Mouse (Mus musculus) thymus, adult 2 months (tissue): ENCODE measurements around the gene Degs1.

Experiments used
- CTCF ChIP-seq: fragments of 200-500 bp; IDR thresholded peaks from 2 replicates; pipeline ENCODE4 v1.5.1; 2012; ENCODE audit warnings: mild to moderate bottlenecking, control low read depth, low read length, moderate library complexity, borderline replicate concordance; ENCODE audit not compliant: control insufficient read depth, poor library complexity, insufficient read depth; ENCODE audit errors: extremely low read depth
- POLR2A ChIP-seq: fragments of 200-500 bp; IDR thresholded peaks from 2 replicates; pipeline ENCODE4 v1.6.1; 2012; ENCODE audit warnings: mild to moderate bottlenecking, low read length, control low read depth, moderate library complexity; ENCODE audit not compliant: control insufficient read depth, poor library complexity, insufficient read depth; ENCODE audit errors: extremely low read depth

DNA sequence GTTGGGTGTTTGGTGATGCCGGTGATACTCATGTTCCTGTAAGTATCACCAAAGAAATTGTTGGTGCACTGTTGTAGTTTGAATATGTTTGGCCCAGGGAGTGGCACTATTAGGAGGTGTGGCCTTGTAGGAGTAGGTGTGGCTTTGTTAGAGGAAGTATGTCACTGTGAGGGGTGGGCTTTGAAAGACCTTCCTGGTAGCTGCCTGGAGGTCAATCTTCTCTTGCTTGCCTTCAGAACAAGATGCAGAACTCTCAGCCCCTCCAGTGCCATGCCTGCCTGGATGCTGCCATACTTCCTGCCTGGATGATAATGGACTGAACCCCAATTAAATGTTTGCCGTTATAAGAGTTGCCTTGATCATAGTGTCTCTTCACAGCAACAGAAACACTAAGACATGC is 2.2 kb upstream of the Degs1 start:
- TF ChIP-seq POLR2A (no peak), CTCF (no peak)
